Mouse (Mus musculus) megakaryocyte, embryonic 14.5 days (primary cell): ENCODE measurements around the gene Maneal.

Experiments used
- FLI1 ChIP-seq: IDR thresholded peaks from 2 replicates; pipeline ENCODE4 v1.6.1; 2012; ENCODE audit warnings: low read length, inconsistent platforms, mixed read lengths
- GATA1 ChIP-seq: IDR thresholded peaks from 3 replicates; pipeline ENCODE4 v1.6.1; 2012; ENCODE audit warnings: mixed read lengths, low read length, inconsistent platforms, borderline replicate concordance

- TF ChIP-seq GATA1 = no peak
- TF ChIP-seq FLI1 = no peak
Observed at GRCm38 (mm10) chr4:124905971-124906822, 44.2 kb upstream of the Maneal start.
